11 mouse cellular contexts compared by ENCODE assay signal in genomic region chr2:130581201-130581600, GRCm38 (mm10). TPM values are rescaled to one million over a fixed set of nuclear protein-coding genes. Genes with fewer than 3 reads are reported as not detected.
DNase-seq lines count a peak whose midpoint lies in the region; ATAC-seq lines count a peak whose summit lies in the region.
"Had no signal": no experiment of that assay in that cellular context is flagged by ENCODE, and none has a peak within 500 bp of the region (broad histone marks: within the 10 kb centered on the region; RNA-seq: fewer than 3 reads in every experiment).

No protein-coding gene starts in this region.

- H3K9me3 ChIP-seq in megakaryocyte, embryonic 14.5 days = no peaks in the 10 kb centered on the region
- no peaks in the 10 kb centered on the region for H3K9me3 ChIP-seq in midbrain, embryonic 11.5 days (ENCODE audit: control insufficient read depth, low read length)

- peaks cover 84% of the 10 kb centered on the region for H3K4me1 ChIP-seq in megakaryocyte, embryonic 14.5 days
- peaks cover 13% of the 10 kb centered on the region for H3K4me1 ChIP-seq in midbrain, embryonic 11.5 days (ENCODE audit: control insufficient read depth, insufficient read depth, low read length)

- peak overlapping the region; percentile 71 for H3K4me3 ChIP-seq in megakaryocyte, embryonic 14.5 days (replicated peaks)
- peak overlapping the region; percentile 18 for H3K4me3 ChIP-seq in midbrain, embryonic 11.5 days (ENCODE audit: low read depth, low read length)

- 4% methylated on average over 16 of the region's 16 CpGs for WGBS in midbrain, embryonic 11.5 days

- no peak overlapping the region for H3K9ac ChIP-seq in midbrain, embryonic 11.5 days (ENCODE audit: low read length)

- peaks cover 88% of the 10 kb centered on the region for H3K27me3 ChIP-seq in megakaryocyte, embryonic 14.5 days (replicated peaks)
- peaks cover 69% of the 10 kb centered on the region for H3K27me3 ChIP-seq in midbrain, embryonic 11.5 days (ENCODE audit: control insufficient read depth, insufficient read depth, low read length)

- ATAC-seq in megakaryocyte, adult 5-6 weeks (ENCODE audit: poor library complexity, severe bottlenecking) = no peak
- no peak for ATAC-seq in midbrain, embryonic 11.5 days (ENCODE audit: low FRiP score)

- peak overlapping the region; percentile 40 for H3K4me2 ChIP-seq in midbrain, embryonic 11.5 days

- no peak overlapping the region for H3K27ac ChIP-seq in midbrain, embryonic 11.5 days (ENCODE audit: low read depth, low read length)

- DNase-seq in cerebellum, postnatal 10 days = peak; percentile 41 to 45
- no peak for DNase-seq in cerebellum, postnatal 4 days (ENCODE audit: low spot score in 2 of 2)
- DNase-seq in midbrain, embryonic 11.5 days (ENCODE audit: low spot score, missing footprints) = peak; percentile 91
- DNase-seq in ovary, postnatal 10 days (ENCODE audit: low spot score) = no peak
- no peak for DNase-seq in adrenal gland, adult 18-20 months (ENCODE audit: low spot score in 2 of 2)
- DNase-seq in spleen, postnatal 10 days (ENCODE audit: low spot score in 2 of 2) = no peak
- DNase-seq: heart, postnatal 10 days; lung, adult 18-20 months had no signal

- no peaks in the 10 kb centered on the region for H3K36me3 ChIP-seq in megakaryocyte, embryonic 14.5 days (replicated peaks; ENCODE audit: low read length)
- no peaks in the 10 kb centered on the region; the same call in 1 of the 2 replicates for H3K36me3 ChIP-seq in midbrain, embryonic 11.5 days (ENCODE audit: control insufficient read depth, insufficient read depth, low read length)

RNA-seq across cellular contexts. Expression of gene Avp, which starts 1.2 kb away (rescaled TPM):
- not detected in 2 replicates for polyA plus RNA-seq in megakaryocyte, embryonic 14.5 days (2012; ENCODE audit: insufficient read depth, low replicate concordance)
- not detected in 2 replicates for total RNA-seq in megakaryocyte, adult 5-6 weeks (2015)
- total RNA-seq in megakaryocyte, adult 5-6 weeks (2017) = not detected in 2 replicates
- not detected in 2 replicates for polyA plus RNA-seq in midbrain, embryonic 11.5 days (2014; fragmentation: Nextera tagmentation; extraction: Ambion mirVana)
- total RNA-seq in adrenal gland, adult 18-20 months (2021) = not detected
- total RNA-seq: common myeloid progenitor, adult 5-6 weeks had no signal

RNA-seq across cellular contexts. Expression of gene Oxt, which starts 5.2 kb away (rescaled TPM):
- polyA plus RNA-seq in megakaryocyte, embryonic 14.5 days (2012; ENCODE audit: insufficient read depth, low replicate concordance) = 0.27 TPM in 1 of 2 replicates, not detected in the other
- total RNA-seq in megakaryocyte, adult 5-6 weeks (2015) = not detected in 2 replicates
- not detected in 2 replicates for total RNA-seq in megakaryocyte, adult 5-6 weeks (2017)
- polyA plus RNA-seq in midbrain, embryonic 11.5 days (2014; fragmentation: Nextera tagmentation; extraction: Ambion mirVana) = not detected in 2 replicates
- total RNA-seq in adrenal gland, adult 18-20 months (2021) = not detected
- total RNA-seq: common myeloid progenitor, adult 5-6 weeks had no signal

RNA-seq across cellular contexts. Expression of gene Mrps26, which starts 17.7 kb away (rescaled TPM):
- 94.8 and 158 TPM in 2 replicates for polyA plus RNA-seq in megakaryocyte, embryonic 14.5 days (2012; ENCODE audit: insufficient read depth, low replicate concordance)
- 39.5 and 42.2 TPM in 2 replicates for total RNA-seq in megakaryocyte, adult 5-6 weeks (2015)
- 34.3 and 35.4 TPM in 2 replicates for total RNA-seq in megakaryocyte, adult 5-6 weeks (2017)
- 75.2 and 78.6 TPM in 2 replicates for polyA plus RNA-seq in midbrain, embryonic 11.5 days (2014; fragmentation: Nextera tagmentation; extraction: Ambion mirVana)
- 10 to 100 TPM; 52.4 to 62.2 TPM for total RNA-seq in adrenal gland, adult 18-20 months (2021)

RNA-seq across cellular contexts. Expression of gene Fastkd5, which starts 48.6 kb away (rescaled TPM):
- 0.94 TPM in 1 of 2 replicates, not detected in the other for polyA plus RNA-seq in megakaryocyte, embryonic 14.5 days (2012; ENCODE audit: insufficient read depth, low replicate concordance)
- 11.0 and 12.4 TPM in 2 replicates for total RNA-seq in megakaryocyte, adult 5-6 weeks (2015)
- 11.9 and 12.4 TPM in 2 replicates for total RNA-seq in megakaryocyte, adult 5-6 weeks (2017)
- 19.7 and 23.3 TPM in 2 replicates for polyA plus RNA-seq in midbrain, embryonic 11.5 days (2014; fragmentation: Nextera tagmentation; extraction: Ambion mirVana)
- 10 to 100 TPM; 13.8 to 14.6 TPM for total RNA-seq in adrenal gland, adult 18-20 months (2021)

RNA-seq across cellular contexts. Expression of gene Ubox5, which starts 48.6 kb away (rescaled TPM):
- polyA plus RNA-seq in megakaryocyte, embryonic 14.5 days (2012; ENCODE audit: insufficient read depth, low replicate concordance) = 1.8 and 1.9 TPM in 2 replicates
- 3.7 and 4.1 TPM in 2 replicates for total RNA-seq in megakaryocyte, adult 5-6 weeks (2015)
- 4.4 and 10.2 TPM in 2 replicates for total RNA-seq in megakaryocyte, adult 5-6 weeks (2017)
- 16.6 and 18.4 TPM in 2 replicates for polyA plus RNA-seq in midbrain, embryonic 11.5 days (2014; fragmentation: Nextera tagmentation; extraction: Ambion mirVana)
- total RNA-seq in adrenal gland, adult 18-20 months (2021) = 1 to 10 TPM; 5.9 to 6.9 TPM

Comparison
In these comparisons a context has a peak if more than half of its experiments do, and no peak if none do; other contexts are left out.
1. DNase-seq: peak in cerebellum, postnatal 10 days (2 of 2) and midbrain, embryonic 11.5 days (single experiment); none in cerebellum, postnatal 4 days (0 of 2), ovary, postnatal 10 days (single experiment), adrenal gland, adult 18-20 months (0 of 2) and spleen, postnatal 10 days (0 of 2).